Mouse (Mus musculus): ENCODE measurements around the gene Cabp4.

Gene Cabp4

GRCm38 (mm10) chr19:4143759-4144268 lies at the start of gene Cabp4:
Gene Cabp4 (minus strand): TSS chr19:4144033.
- in situ Hi-C loops (cut with MboI): no loop called here

- in situ Hi-C loops (cut with MboI): no loop called here
These were observed 49.3 kb upstream of the Cabp4 start for GRCm38 (mm10) chr19:4193129-4193528.

- in situ Hi-C loops (cut with MboI): no loop called here
These were observed 48.6 kb upstream of the Cabp4 start for GRCm38 (mm10) chr19:4192251-4192985.

GRCm38 (mm10) chr19:4191528-4192250 lies 47.9 kb upstream of the Cabp4 start, which contains the start of gene Ppp1ca:
Gene Ppp1ca (plus strand): TSS chr19:4192065.
- in situ Hi-C loops (cut with MboI): no loop called here

GRCm38 (mm10) chr19:4190831-4191334 lies 47.0 kb upstream of the Cabp4 start, which contains the start of gene Tbc1d10c:
Gene Tbc1d10c (minus strand): TSS chr19:4191284.
- in situ Hi-C loops (cut with MboI): no loop called here

GRCm38 (mm10) chr19:4189051-4189620 lies 45.3 kb upstream of the Cabp4 start:
- in situ Hi-C loops (cut with MboI): no loop called here

GRCm38 (mm10) chr19:4187303-4187702 lies 43.5 kb upstream of the Cabp4 start:
- in situ Hi-C loops (cut with MboI): no loop called here

GRCm38 (mm10) chr19:4184976-4185975 lies 41.4 kb upstream of the Cabp4 start:
- in situ Hi-C loops (cut with MboI): no loop called here

- in situ Hi-C loops (cut with MboI): no loop called here
These were observed 39.9 kb upstream of the Cabp4 start for GRCm38 (mm10) chr19:4183689-4184088.

GRCm38 (mm10) chr19:4181892-4182291 lies 38.1 kb upstream of the Cabp4 start:
- in situ Hi-C loops (cut with MboI): no loop called here

GRCm38 (mm10) chr19:4180411-4180810 lies 36.6 kb upstream of the Cabp4 start:
- in situ Hi-C loops (cut with MboI): no loop called here

GRCm38 (mm10) chr19:4175368-4175947 lies 31.6 kb upstream of the Cabp4 start, which contains the start of gene Carns1:
Gene Carns1 (minus strand): TSS chr19:4175479.
- in situ Hi-C loops (cut with MboI): no loop called here

GRCm38 (mm10) chr19:4172925-4173324 lies 29.1 kb upstream of the Cabp4 start:
- in situ Hi-C loops (cut with MboI): no loop called here

- in situ Hi-C loops (cut with MboI): no loop called here
These were observed 27.8 kb upstream of the Cabp4 start for GRCm38 (mm10) chr19:4171393-4172290.

- in situ Hi-C loops (cut with MboI): no loop called here
These were observed 27.0 kb upstream of the Cabp4 start for GRCm38 (mm10) chr19:4170723-4171392.

- in situ Hi-C loops (cut with MboI): no loop called here
These were observed 26.0 kb upstream of the Cabp4 start for GRCm38 (mm10) chr19:4169810-4170209.

GRCm38 (mm10) chr19:4169378-4169784 lies 25.5 kb upstream of the Cabp4 start:
- in situ Hi-C loops (cut with MboI): no loop called here

GRCm38 (mm10) chr19:4166678-4167476 lies 23.0 kb upstream of the Cabp4 start:
- in situ Hi-C loops (cut with MboI): no loop called here

All from mature B cell (primary cell).